Mouse (Mus musculus): ENCODE results near the gene Magi1.

DNA sequence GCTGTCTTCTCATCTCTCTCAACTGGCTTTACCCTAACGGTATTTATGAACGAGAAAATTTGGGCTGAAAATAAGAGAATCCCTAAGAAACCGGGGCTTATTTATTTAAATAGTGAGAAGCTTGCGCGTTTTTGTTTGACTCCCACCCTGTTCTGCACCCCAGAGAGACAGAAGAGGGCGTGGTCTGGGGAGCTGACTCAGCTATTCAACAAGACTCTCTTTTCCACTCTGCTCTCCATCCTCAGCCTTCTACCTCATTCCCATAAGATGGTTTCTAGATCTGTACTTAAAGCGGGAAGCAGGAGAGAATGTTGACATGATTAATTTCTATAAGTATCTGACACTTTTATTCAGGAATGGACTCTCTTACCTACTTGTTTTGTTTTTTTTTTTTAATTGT, 247.2 kb downstream of the Magi1 start:
- no peak for TF ChIP-seq USF1 (IDR thresholded peaks at IDR 0.05; ENCODE audit: low read depth)
- no peak for TF ChIP-seq CEBPB (IDR thresholded peaks at IDR 0.05; ENCODE audit: insufficient read depth, poor library complexity, severe bottlenecking)
- TF ChIP-seq MAX (IDR thresholded peaks at IDR 0.05; ENCODE audit: low read depth): no peak
- TF ChIP-seq POLR2AphosphoS2 (IDR thresholded peaks at IDR 0.05; ENCODE audit: insufficient read length, low read depth): no peak
- no peak for TF ChIP-seq E2F4 (IDR thresholded peaks at IDR 0.05; ENCODE audit: insufficient read depth)

Data from myocyte (in vitro differentiated cells).